Mouse (Mus musculus) kidney, adult 9 months (tissue): ENCODE results near the gene Gm382.

Experiments used
- DNase-seq: peaks from one replicate; pipeline ENCODE4 v3.0.0; 2022

Gm382 gene

DNA sequence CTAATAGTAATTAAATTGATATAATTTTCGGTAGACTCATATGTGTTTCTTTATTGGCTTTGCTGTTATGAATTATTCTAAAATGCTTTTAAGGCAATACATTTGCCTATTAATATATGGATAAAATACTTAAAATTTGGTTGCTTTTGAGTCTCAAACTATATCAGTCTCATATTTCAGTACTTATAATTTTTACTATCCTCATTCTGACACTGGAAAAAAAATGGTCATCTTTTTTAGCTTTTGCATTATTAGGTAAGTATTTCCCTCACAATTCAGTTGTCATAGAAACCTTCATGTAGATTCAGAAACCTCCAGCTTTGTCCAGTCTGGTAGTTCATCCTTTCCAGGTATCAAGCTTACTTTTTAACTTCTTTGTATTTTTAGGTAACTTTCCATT lies at the start of gene Gm382:
Gene Gm382, plus strand, starts transcription at position 301 of the 400 bp plus-strand sequence.
- no peak for DNase-seq

DNA sequence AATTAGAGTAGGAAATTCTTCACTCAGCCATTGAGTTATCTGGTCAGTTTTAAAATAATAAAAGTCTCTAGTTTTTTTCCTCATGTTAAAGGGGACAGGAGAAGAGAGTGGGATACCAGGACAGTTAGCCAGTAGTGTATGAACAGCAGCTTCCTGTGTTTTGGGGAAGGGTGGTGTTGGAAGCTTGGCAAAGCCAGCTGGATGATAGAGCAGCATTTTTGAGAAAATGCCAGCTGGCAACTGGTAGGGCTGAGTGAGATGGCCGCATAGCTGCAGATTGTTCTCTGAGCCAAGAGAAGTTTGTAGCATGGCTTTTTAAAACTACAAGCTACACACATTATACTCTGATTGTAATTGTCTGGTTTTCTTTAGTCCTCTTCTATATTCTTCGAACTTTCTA lies 30.4 kb downstream of the Gm382 start:
- no peak for DNase-seq

DNA sequence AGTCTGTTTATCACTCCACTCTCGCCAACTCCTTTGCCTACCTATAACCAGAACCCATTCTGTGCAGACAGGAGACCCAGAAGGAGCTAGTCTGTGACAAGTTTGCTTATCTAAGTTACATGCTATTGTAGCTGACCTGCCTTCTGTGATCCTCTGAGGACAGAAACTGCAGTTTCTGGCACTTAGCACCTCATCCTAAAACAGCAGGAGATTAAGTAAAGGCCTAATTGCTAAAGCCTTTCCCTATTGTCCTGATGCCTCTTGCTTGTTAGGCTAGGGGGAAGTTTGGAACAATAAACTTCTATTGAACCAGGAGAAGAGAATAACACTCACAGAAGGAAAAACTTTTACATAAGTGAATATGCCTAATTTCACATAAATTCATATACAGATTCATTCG lies 51.5 kb downstream of the Gm382 start:
- no peak for DNase-seq

DNA sequence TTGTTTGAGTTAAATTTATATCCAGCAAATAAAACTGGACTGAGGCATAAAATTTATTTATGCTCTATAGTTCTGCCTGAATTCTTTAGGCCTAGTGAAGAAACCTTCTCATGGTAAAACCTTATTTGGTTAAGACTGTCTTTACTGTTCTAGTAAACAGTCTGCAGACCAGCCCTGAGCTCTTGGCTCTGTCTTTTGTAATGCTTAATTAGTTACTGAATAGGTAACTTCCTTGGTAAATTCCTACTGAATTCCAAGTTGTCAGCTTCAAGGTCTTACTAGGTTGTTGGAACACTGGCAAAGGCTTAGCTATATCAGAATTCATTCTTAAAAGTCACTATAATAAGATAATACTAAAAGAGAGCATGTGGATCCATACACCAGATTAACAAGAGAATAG lies 53.3 kb downstream of the Gm382 start:
- DNase-seq = peak; percentile 12

DNA sequence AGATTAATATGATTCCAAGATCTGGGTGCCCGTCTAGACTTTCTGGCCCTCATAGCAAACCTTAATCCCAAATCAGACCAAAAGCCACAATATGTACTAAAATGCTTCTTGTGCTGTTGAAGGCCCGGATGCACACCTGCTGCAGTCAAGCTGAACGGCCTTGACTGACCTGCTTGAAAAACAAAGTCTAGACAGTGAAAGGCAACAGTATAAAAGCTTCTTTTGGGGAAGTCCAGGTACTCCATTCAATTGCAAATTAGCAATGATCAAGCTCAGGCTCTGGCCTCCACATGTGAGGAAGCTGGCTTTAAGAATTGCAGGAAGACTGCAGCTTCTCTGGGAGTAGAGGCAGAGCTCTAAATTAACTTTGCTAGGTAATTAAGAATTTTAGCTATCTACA lies 54.2 kb downstream of the Gm382 start:
- peak; percentile 13 for DNase-seq

DNA sequence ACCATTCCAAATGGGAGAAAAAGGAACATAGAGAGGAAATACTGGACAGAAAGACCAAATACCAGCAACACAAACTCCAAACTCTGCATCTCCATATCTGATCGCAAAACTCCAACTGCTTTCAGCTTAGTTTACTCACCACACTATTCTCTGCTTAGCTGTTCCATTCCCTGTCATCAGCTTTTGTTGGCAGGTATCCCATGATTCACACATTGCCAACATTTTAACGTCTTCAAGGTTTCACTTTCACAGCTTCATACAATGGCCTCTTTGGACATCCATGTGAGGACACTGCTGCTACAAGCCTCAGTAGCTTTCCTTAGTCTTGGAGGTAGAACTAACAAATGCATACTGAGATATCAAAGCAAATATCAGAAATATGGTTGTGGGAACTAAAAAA lies 64.6 kb downstream of the Gm382 start:
- DNase-seq = no peak
